Mouse (Mus musculus) erythroid progenitor cell, adult 5-6 weeks (primary cell): ENCODE measurements around the gene Tmem9b. TPM values are rescaled to one million over a fixed set of nuclear protein-coding genes. Genes with fewer than 3 reads are reported as not detected.

Experiments used
- ATAC-seq: replicated peaks from 2 replicates; pipeline ENCODE4 v1.8.0; 2016; ENCODE audit warnings: moderate number of reproducible peaks, mild to moderate bottlenecking, moderate TSS enrichment, inconsistent platforms; ENCODE audit not compliant: poor library complexity, low FRiP score, severe bottlenecking
- total RNA-seq, 2 experiments: library from RNA; stranded (forward) in 1 of 2; stranded (reverse) in 1 of 2; fragments of 150-400 nt in 1 of 2; fragments of 186-747, 209-891 nt in 1 of 2; gene quantifications; 2 replicates each; pipeline versions ENCODE4 v1.2.3 to v1.2.4; 2015 to 2017; ENCODE audit warnings: low replicate concordance in 2 of 2

Gene Tmem9b
- total RNA-seq, 2 experiments from 2014 or later: 22.2 to 57.8 TPM

DNA sequence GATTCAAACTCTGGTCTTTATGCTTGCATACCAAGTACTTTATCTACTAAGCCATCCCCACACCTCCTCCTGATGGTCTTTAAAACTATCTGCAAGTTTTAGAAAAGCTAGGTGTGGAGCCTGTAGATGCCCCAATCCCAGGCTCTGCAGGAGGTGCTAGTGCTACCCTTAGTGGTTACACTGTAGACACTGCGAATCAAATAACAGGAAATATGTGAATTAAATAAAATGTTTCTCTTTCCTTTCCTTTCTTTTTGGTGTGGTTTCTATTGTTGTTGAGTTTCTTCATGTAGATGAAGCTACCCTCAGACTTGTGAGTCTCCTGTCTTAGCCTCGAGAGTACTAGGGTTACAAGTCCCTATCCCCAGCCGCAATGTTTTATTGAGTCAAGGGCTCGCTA lies 11.0 kb downstream of the Tmem9b start:
- ATAC-seq: no peak

DNA sequence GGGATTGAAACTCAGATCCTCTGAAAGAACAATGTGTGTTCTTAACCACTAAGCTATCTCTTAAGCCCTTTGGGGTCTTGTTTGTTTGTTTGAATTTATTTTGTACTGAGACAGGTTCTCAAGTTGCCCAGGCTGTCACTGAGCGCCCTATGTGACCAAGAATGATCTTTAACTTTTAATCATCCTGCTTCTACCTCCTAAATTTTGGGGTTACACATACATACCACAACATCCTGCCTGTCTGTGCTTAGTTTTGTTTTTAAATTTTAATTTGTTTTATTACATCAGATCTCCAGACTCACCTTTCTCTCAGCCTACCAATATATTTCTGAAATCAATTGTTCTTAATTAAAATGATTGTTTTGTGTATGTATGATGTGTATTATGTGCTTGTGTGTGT lies 11.6 kb downstream of the Tmem9b start:
- ATAC-seq: no peak

DNA sequence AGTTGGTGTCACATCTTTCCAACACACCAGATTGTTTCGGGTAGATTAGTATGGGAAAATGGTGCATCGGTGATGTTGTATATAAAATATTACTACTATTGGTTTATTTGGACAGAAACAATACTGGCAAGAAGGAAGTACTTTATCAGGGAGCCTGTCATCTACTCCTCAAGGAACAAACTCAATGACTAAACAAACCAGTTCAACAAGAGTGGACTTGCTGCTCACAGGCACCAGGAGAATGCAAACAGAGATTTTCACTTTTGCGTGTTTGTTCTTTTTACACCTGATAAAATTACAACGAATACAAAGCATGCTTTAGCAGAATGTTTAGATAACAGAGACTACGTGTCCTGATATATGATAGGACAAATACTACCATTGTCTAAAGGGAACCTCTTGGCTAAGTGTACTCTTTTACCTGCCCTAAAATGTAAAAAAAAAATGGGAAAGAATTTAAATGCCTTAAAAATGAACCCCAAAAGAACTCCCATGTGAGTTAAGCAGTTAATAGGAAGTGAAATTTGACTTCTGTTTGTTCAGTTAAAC lies 12.8 kb downstream of the Tmem9b start:
- no peak for ATAC-seq

DNA sequence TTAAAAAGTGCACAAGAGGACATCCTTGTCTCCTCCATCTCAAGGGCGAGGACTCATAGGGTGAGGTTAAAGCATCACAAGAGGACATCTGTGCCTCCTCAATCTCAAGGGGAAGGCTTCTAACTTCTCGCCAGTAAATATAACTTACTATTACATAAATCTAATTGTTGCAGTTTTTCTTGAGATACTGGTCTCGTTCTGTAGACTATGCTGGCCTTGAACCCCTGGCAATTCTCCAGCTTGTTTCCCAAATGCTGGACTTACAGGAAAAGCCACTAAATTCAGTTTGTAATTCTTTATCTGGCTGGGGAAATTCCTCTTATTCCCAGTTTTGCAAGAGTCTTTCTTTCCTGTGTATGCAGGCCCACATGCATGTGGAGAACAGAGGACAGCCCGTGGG lies 17.9 kb downstream of the Tmem9b start:
- no peak for ATAC-seq

DNA sequence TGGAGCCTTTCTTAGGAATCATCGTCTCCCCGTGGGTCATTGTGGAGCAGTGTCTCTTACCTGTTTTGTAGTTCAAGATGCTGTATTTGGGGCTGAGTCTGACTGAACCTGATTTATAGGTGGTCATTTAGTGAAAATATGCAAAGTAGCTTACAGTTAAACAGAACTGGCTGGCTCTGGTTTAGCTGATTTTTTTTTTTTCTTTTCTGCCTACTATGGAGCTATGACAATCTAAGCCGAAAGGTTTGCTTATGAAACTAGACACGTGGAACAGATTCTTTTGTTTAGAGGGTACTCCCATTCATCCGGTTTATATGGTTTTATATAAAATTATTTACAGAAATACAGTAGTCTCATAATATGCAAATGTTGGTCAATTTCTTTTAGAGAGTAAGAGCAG lies 21.0 kb downstream of the Tmem9b start, which contains the start of gene Ascl3:
TSS of gene Ascl3 (minus strand) at position 101 of the 400 bp plus-strand sequence.
- no peak for ATAC-seq

DNA sequence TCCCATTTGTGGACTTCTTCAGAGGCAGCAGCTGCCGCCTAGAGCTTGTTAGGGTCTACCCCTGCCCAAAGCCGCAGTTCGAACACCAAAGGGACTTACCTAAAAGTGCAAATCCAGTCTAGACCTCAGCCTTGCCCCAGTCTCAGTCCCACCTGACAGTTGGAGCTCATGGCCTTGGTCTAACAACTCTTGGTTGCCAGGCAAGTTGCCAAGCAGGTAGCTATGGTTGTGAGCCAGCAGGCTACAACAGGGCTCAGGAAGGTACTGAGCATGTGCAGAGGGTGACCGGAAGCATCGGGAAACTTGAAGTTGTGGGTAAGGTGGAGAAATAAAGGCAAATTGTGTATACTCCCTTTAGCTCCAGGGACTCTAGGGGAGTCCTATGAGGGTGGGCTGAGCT lies 29.0 kb downstream of the Tmem9b start, which contains the start of gene BC051019:
TSS of gene BC051019 (minus strand) at position 154 of the 400 bp plus-strand sequence.
- ATAC-seq: no peak

DNA sequence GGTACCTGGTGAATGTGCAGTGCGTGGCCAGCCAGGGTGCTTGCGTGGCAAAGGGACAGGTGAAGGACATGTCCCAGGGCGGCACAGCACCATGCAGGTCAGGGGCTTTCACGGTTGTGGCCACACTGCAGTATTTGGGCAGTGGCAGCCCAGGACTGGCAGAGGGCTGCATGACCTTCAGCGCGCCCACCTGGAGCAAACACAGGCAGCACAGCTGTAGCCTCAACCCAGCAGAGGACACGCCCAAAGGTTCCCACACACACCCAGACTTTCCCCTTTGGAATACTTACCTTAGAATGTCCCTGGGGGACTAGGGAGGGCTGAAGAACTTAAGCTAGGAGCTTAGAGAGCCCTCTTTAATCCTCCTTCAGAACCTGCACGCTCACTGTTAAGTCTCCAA lies 29.6 kb downstream of the Tmem9b start:
- ATAC-seq: no peak

DNA sequence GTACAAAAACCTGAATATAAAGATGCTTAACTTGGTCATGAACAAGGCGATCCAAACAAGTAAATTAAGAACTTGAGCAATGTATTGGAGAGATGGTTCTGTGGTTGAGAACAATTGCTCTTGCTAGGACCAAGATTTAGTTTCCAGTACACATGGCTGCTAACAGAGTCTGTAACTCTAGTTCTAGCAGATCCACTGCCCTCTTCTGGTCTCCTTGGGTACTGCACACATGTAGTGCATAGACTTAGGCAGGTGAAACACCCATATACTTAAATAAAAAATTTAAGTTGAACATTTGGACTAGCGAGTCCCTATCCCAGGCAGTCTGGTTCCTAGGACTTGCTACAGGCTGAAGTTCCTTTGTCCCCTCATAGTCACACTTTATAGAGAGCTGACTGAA lies 30.1 kb downstream of the Tmem9b start:
- no peak for ATAC-seq

DNA sequence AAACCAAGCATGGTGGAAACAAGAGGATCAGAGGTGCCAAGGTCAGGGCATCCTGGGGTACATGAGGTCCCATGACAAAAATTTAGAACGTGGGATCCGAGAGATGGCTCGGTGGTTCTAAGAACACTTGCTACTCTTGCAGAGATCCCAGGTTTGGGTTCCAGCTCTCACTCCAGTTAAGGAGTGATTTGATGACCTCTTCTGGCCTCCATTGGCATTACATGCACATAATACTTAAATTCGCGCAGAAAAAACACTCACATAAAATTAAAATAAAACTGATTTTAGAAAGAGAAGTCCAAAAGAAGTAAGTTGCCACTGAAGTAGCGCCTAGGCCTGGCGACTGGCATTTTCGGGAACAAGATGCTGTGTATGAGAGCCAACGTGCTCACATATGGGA lies 33.4 kb downstream of the Tmem9b start:
- ATAC-seq: no peak

DNA sequence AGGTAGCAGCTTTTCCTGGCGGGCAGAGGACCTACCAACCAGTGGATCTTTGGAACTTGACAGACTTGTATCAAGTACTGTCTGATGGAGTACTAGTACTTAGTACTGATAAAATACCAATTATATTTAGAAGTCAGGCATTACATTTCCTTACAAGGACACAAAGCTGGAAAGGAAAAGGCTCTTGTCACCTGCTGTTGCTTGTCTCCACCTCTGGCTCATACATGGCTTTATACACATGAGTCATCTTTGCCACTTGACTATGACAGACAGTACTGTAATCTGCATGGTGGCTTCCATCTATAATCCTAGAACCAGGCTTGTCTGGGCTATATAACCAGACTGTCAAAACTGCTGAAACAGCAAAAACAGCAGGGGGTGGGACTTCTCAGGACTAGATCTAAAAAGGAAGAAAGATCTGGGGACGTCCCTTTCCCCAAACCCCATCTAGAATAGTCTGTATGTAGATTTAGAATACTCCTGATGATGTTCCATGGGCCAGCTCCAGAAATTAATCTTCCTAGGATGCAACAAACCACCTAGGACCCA lies 39.2 kb downstream of the Tmem9b start:
- no peak for ATAC-seq

DNA sequence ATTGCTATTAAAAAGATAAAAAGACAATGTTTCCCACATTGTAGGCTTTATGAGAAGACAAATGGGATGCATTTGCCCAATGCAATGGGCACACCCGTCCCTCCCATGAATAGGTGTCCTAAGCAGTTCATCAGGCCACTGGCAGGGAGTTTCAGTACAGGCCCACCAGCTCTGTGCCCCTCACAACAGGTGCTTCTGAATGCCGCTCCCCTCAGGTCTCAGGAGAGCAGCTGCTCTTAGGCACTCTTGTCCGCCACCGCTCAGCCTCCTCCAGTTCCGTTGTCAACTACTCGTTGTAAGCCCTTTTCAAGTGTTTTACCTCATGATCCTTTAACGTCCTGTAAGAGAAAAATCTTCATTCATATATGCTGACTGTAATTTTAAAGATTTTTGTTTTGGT lies 40.5 kb downstream of the Tmem9b start:
- no peak for ATAC-seq

DNA sequence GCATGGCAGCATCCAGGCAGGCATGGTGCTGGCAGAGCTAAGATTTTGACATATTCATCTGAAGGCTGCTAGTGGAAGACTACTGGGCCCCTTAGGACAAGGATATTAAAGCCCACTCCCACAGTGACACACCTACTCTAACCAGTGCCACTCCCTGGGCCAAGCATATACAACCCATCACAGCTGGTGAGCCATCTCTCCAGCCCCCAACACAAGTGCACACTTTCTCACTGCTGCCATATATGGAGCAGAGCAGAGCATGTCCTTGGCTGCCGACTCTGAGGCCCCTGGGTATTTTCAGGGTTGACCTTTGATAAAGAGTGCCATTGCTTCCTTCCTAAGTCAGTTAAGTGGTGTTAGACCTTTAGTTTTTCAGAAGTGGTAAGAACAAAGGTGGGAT lies 42.6 kb downstream of the Tmem9b start:
- ATAC-seq: no peak

DNA sequence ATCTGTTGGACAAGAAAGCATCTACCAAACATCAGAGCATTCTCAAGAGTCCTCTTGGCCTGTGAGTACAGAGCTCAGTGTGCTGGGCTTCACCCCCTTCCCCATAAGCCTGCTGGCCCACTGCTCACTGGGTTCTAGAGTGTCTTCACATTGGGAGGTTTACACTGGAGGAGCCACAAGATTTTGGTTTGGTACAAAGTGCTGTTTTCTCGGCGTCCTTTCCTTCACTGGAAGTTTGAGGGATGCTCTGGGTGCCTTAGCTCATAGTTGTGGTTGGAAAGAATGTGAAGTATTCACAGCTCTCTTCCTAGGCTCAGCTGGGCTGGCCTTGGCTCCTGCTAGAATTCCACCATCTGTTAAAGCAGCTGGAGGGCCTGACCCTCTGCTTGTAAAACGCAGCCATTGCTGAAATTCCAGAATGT lies 43.7 kb downstream of the Tmem9b start:
- no peak for ATAC-seq

DNA sequence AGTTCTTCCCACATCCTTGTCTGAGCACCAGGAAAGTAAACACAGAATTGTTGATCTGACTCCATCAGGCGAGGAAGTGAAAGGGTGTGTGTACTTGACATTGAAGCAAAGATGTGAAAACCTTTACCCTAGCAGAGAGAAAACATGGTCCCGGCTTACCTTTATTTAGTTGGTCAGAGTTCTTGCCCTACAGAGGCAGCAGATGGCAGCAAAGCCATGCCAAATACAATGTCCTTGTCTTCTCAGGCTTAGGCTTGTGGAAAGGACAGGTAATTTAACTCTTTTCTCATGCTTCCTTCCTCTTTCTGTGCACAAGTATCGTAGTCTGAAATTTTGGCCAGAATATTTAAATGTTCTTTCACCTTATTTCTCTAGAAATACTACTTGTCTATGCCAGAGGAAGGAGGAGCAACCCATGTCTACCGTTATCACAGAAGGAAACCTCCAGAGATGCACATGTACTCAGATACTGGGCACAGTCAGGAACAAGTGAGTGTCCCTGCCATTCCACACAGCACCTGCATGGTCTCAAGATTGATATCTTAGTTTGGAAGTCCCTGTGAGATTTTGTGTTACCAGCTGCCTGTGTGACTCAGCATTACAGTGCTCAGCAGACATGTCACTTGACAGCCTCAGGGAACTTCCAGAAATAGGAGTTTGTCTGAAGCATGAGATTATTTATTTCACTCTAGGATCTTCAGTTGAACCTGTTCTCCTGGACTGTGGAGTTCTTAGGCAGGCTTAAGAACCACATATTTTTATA lies 45.5 kb downstream of the Tmem9b start:
- ATAC-seq: 0 out of 2 replicates have a peak, but pooled peaks have one; percentile 52

DNA sequence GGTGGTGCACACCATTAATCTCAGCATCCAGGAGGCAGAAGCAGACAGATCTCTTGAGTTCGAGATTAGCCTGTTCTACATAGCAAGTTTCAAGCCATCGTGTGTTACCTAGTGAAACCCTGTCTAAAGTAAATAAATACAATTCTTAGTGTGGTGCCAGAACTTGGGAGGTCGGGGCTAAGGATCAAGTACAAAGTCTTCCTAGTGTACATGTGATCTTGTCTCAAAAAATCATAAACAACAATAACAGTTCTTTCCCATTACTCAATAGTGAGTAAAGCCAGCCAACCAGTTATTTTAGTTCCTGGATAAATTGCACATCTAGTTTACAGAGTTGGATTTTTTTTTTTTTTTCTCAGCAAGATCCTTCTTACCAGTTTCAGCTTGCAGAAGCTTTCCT lies 48.2 kb downstream of the Tmem9b start:
- ATAC-seq: no peak

DNA sequence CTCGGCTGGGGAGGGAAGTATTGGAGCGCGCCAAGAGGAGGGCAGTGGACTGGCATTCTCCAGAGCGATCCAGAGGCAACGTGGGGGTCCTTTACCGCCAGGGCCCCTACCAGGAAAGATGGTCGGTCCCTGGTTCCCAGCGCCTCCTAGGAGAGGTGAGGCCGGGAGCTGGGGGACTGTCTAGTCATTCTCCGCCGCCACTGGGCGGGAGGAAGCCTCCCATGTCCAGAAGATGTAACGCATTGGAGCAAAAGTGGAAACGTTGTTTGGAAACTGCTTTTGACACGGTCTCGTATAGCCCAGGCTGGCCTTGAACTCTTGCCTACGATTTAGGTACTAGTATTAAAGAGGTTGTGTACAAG lies 48.7 kb downstream of the Tmem9b start:
- peak; percentile 51 for ATAC-seq

DNA sequence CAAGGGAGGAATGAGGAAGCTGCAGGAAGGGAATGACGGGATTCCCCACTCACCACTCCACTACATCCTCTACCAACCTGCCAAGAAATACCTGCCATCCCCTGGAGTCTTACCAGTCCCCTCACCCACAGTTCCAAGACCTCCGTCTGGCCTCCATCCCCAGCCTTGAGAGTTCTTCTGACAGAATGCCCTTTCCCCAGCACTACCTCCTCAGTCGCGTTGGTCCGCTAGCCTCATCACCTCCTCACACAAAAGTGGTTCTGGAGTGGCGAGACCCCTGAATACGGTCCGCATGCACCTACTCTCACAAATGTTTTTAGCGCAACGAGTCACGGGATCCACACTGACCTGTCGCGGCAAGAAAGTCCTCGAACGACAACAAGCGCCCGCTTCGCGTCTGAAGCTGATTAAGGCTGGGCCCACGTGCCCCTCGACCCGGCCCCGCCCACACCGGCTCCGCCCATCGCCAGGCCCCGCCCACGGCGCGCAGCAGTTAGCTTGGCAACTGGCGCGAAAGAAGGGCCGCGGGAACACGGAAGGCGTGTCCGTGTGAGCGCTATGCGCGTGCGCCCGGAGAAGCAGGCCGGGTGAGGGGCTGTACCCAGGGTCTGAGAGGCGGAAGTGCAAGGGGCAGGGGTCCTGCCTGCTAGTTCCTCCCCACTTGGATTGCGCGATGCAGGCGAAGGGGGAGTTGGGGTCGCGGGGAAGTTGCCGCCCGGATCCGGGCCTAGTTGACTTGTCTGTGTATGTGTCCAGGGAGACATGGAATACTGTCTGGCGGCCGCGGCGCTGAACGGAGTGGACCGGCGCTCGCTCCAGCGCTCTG lies 49.3 kb downstream of the Tmem9b start, which contains the start of the genes St5 and Akip1:
TSS of gene St5 (minus strand) at position 416 of the 826 bp plus-strand sequence.
TSS of gene Akip1 (plus strand) at position 501 of the 826 bp plus-strand sequence.
- ATAC-seq: peak; percentile 92

DNA sequence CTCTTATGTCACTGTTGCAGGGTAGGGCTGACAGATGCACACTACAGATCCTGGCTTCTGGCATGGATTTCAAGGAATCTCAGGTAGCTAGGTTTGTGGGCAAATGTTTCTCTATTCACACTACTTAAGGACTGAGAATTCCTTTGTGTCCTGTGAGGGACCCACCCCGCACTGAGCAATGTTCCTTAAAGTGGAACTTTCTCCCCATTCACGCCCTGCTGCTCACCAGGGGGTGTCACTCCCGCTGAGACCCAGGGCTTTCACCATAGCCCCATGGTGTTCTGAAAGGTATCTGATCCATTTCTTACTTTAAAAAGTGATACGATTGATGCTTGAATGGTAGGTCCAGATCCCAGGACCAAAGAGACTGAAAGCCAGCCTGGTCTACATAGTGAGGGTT lies 50.0 kb downstream of the Tmem9b start:
- ATAC-seq: no peak

DNA sequence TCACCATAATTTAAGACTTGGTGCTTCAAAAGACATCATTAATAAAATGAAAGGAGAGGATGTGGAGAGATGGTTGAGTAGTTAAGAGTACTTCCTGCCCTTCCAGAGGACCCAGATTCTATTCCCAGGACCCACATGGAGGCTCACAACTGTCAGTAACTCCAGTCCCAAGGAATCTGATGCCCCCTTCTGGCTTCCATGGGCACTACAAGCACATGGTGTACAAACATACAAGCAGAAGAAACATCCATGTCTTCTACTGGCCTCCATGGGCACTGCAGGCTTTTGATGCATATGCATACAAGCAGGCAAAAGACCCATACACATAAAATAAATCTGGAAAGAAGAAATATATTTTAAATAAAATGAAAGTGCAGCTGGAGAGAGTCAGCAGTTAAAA lies 52.5 kb downstream of the Tmem9b start:
- ATAC-seq: no peak

DNA sequence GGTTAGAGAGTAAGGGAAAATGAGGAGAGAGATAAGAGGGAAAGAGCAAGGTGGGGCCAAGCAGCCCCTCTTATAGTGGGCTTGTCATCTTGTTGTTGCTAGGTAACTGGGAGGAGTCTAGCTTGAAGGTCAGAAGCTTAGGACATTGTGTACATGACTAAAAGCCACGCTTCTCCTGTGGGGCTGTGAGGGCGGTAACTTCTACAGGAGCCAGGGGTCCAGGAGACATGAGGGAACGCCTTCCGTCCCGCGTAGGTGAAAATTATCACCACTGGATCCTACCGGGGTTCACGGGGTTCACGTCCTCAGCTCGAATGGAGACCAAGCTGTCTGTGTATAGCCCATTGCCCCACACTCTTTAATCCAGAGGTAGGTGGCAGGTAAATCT lies 57.3 kb downstream of the Tmem9b start:
- ATAC-seq: no peak
